Mouse (Mus musculus): ENCODE measurements around the gene Ano6. TPM values are rescaled to one million over a fixed set of nuclear protein-coding genes. Genes with fewer than 3 reads are reported as not detected.

Ano6 gene
- polyA plus RNA-seq, 1 experiment from 2014 or later: 30.1 TPM

GRCm38 (mm10) chr15:95969596-95969995 is 179.0 kb downstream of the Ano6 start:
- H3K4me2 ChIP-seq: no peak overlapping the region
- H3K4me3 ChIP-seq: no peak overlapping the region
- WGBS: 85% methylated on average over 6 of the region's 6 CpGs
- H3K9ac ChIP-seq: no peak overlapping the region
- no peak for ATAC-seq (ENCODE audit: low FRiP score, low read depth)
- H3K27ac ChIP-seq (replicated peaks): no peak overlapping the region
- peaks cover 5% of the 10 kb centered on the region; the same call in 1 of the 2 replicates for H3K4me1 ChIP-seq (replicated peaks)
- no peaks in the 10 kb centered on the region; the same call in 1 of the 2 replicates for H3K36me3 ChIP-seq
- no peaks in the 10 kb centered on the region for H3K27me3 ChIP-seq
- H3K9me3 ChIP-seq: no peaks in the 10 kb centered on the region

GRCm38 (mm10) chr15:95970176-95970575 is 179.5 kb downstream of the Ano6 start:
- no peak overlapping the region for H3K9ac ChIP-seq
- H3K4me2 ChIP-seq: no peak overlapping the region
- ATAC-seq (ENCODE audit: low FRiP score, low read depth): no peak
- no peak overlapping the region for H3K27ac ChIP-seq (replicated peaks)
- WGBS: 88% methylated on average over 5 of the region's 5 CpGs
- H3K36me3 ChIP-seq: no peaks in the 10 kb centered on the region; the same call in 1 of the 2 replicates
- no peaks in the 10 kb centered on the region for H3K9me3 ChIP-seq
- no peaks in the 10 kb centered on the region for H3K4me1 ChIP-seq (replicated peaks)
- H3K27me3 ChIP-seq: no peaks in the 10 kb centered on the region
- H3K4me3 ChIP-seq: no peak overlapping the region

- Histone ChIP-seq H3K36me3 (no peaks in the 10 kb centered on the region; the same call in 1 of the 2 replicates), H3K4me2 (no peak overlapping the region), H3K9ac (no peak overlapping the region), H3K4me1 (replicated peaks) (no peaks in the 10 kb centered on the region), H3K4me3 (no peak overlapping the region), H3K27ac (replicated peaks) (no peak overlapping the region), H3K27me3 (no peaks in the 10 kb centered on the region), H3K9me3 (no peaks in the 10 kb centered on the region)
- no peak for ATAC-seq (ENCODE audit: low FRiP score, low read depth)
- 94% methylated on average over 7 of the region's 7 CpGs for WGBS
Measured at GRCm38 (mm10) chr15:95970691-95971090, 180.0 kb downstream of the Ano6 start.

DNA sequence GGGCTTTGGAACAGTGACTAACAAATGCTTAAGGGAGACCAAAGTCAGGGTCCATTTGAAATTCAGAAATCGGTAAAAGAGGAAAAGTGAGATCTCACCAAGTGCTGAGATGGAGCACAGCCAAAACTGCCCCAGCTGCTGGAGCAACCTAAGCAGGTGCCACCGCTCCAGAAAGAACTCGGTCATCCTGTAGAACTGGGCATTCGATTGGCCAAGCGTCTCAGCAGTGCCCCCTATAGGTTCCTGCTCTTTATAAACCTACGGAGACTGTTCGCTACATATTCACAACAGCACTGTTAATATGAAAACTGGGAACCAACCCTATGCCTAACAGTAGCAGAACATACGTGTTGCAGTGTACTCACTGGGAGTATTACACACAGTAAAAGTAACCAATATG is 180.7 kb downstream of the Ano6 start:
- H3K4me3 ChIP-seq: no peak overlapping the region
- H3K9ac ChIP-seq: no peak overlapping the region
- no peak overlapping the region for H3K27ac ChIP-seq (replicated peaks)
- no peaks in the 10 kb centered on the region for H3K9me3 ChIP-seq
- no peaks in the 10 kb centered on the region for H3K27me3 ChIP-seq
- H3K4me1 ChIP-seq (replicated peaks): no peaks in the 10 kb centered on the region
- 95% methylated on average over 8 of the region's 8 CpGs for whole genome bisulfite sequencing
- ATAC-seq (ENCODE audit: low FRiP score, low read depth): no peak
- no peak overlapping the region for H3K4me2 ChIP-seq
- H3K36me3 ChIP-seq: no peaks in the 10 kb centered on the region; the same call in 1 of the 2 replicates

GRCm38 (mm10) chr15:95972156-95972555 is 181.5 kb downstream of the Ano6 start:
- no peaks in the 10 kb centered on the region for H3K9me3 ChIP-seq
- no peak for ATAC-seq (ENCODE audit: low FRiP score, low read depth)
- WGBS: 96% methylated on average over 15 of the region's 15 CpGs
- no peaks in the 10 kb centered on the region; the same call in 1 of the 2 replicates for H3K36me3 ChIP-seq
- H3K4me3 ChIP-seq: no peak overlapping the region
- no peak overlapping the region for H3K27ac ChIP-seq (replicated peaks)
- no peak overlapping the region for H3K9ac ChIP-seq
- H3K4me2 ChIP-seq: no peak overlapping the region
- no peaks in the 10 kb centered on the region for H3K4me1 ChIP-seq (replicated peaks)
- no peaks in the 10 kb centered on the region for H3K27me3 ChIP-seq

DNA sequence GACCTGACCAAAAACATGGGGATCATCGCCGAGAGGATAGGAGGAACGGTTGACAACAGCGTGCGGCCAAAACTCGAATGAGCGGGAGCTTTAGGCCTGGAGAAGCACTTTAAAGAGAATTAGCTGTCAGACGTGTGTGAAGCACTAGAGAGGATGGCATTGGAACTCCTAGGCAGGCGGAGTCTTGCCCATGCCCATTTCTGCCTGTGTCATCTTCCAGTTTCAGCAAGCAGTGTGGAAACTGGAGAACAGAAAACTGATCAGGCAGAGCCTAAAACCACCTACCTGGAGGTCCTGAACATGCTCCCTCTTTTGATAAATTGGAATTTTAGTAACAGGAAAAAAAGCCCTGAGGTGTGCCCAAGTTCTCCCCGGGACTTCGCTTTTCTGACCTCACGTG is 182.0 kb downstream of the Ano6 start:
- H3K36me3 ChIP-seq: no peaks in the 10 kb centered on the region; the same call in 1 of the 2 replicates
- no peak overlapping the region for H3K4me2 ChIP-seq
- no peak overlapping the region for H3K9ac ChIP-seq
- 97% methylated on average over 12 of the region's 12 CpGs for WGBS
- no peak overlapping the region for H3K4me3 ChIP-seq
- H3K27me3 ChIP-seq: no peaks in the 10 kb centered on the region
- no peaks in the 10 kb centered on the region for H3K9me3 ChIP-seq
- H3K4me1 ChIP-seq (replicated peaks): no peaks in the 10 kb centered on the region
- ATAC-seq (ENCODE audit: low FRiP score, low read depth): no peak
- no peak overlapping the region for H3K27ac ChIP-seq (replicated peaks)

DNA sequence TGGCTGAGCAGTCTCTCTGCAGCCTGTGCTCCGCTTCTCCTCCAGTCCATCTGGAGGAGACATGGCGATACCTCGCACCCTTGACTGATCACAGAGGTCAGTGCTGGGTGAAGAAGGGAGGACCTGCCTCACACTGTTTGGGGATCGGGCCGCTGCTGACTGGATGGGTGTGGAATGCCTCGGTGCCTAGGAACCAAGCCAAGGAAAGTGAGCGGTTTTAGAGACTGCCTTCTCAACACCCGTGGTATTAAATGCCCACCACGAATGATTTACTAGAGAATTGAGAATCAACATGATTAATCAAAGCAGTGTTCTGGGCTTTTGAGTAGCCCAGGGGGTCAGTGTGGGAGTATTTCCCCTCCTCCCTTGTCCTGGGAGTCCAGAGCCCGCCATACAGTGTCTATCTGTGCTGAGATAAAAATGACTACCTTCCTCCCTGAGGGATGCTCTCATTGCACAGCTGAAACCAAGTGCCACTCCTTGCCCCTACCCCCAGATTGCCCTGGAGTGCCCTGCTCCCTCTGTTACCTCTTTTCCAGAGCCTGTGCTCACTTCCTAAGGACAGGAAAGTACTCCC is 183.5 kb downstream of the Ano6 start:
- Histone ChIP-seq H3K9ac (no peak overlapping the region), H3K4me3 (no peak overlapping the region), H3K27me3 (no peaks in the 10 kb centered on the region), H3K9me3 (no peaks in the 10 kb centered on the region), H3K4me1 (replicated peaks) (no peaks in the 10 kb centered on the region), H3K4me2 (no peak overlapping the region), H3K27ac (replicated peaks) (no peak overlapping the region), H3K36me3 (no peaks in the 10 kb centered on the region; the same call in 1 of the 2 replicates)
- ATAC-seq (ENCODE audit: low FRiP score, low read depth): no peak
- 70% methylated on average over 10 of the region's 10 CpGs for WGBS

DNA sequence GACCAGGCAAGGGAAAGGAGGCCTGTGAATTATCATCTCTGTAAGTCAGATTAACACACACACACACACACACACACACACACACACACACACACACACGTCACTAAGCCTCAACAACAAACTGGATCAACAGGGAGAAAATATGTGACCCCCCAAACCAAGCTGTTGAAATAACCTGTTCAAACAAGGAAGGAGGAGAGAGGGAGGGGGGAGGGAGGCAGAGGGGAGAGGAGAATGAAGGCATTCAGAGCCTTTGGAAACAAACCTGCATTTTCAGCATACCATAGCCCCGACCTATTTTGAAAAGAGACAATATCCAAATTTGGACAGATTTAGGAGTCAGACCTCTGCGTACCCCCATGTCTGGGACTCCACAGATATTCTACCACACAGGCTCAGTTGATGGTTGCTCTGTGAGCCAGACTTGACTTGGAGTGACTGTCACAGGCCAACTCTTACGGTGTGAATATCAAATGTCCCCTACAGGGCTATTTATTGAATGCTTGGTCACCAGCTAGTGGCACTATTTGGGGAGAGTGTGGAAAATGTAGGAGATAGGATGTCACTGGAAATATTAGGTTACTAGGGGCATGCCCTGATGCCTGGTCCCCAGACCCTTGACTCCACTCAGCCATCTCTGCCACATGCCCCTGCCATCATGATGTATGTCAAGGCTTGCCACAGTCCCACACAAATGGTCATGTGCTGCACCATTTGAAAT is 185.7 kb downstream of the Ano6 start:
- whole genome bisulfite sequencing: 77% methylated on average over 4 of the region's 4 CpGs
- Histone ChIP-seq H3K4me2 (no peak overlapping the region), H3K27ac (replicated peaks) (no peak overlapping the region), H3K9ac (no peak overlapping the region), H3K4me3 (no peak overlapping the region), H3K36me3 (no peaks in the 10 kb centered on the region; the same call in 1 of the 2 replicates), H3K27me3 (no peaks in the 10 kb centered on the region), H3K4me1 (replicated peaks) (no peaks in the 10 kb centered on the region), H3K9me3 (no peaks in the 10 kb centered on the region)
- ATAC-seq (ENCODE audit: low FRiP score, low read depth): no peak

DNA sequence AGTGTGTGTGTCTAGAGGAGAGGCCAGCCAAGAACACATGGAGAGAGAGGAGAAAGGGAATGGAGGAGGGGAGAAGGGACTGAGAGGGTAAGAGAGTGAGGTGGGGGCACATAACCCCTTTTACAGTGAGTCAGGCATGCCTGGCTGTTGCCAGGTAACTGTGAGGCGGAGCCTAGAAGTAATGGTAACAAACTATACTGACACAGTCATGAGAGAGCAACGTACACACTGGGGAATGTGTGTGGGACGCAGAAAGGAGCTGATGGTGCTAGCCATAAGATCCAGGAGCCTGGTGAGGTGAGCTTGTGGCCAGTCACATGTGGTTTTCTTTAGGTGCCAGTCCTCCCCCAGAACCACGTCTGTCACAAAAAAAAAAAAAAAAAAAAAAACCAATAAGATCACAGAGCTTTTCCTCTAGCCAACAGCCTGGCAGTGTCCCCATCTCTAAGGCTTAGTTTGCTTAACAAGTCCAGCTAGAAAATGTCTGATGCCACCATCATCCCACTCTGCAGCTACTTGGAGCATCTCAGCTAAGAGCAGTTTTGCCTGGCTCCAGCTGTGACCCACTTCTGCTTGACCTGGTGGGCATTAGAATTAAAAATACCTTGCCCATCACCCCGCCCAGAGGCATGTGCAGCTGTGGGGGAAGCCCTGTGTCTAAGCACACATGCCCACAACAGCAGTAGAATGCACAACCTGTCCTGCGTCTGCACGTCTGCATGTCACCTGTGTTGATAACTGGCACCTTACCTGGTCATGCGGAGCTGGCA is 186.7 kb downstream of the Ano6 start:
- no peak for ATAC-seq (ENCODE audit: low FRiP score, low read depth)
- Histone ChIP-seq H3K4me3 (no peak overlapping the region), H3K4me2 (no peak overlapping the region), H3K27me3 (no peaks in the 10 kb centered on the region), H3K9me3 (no peaks in the 10 kb centered on the region), H3K9ac (no peak overlapping the region), H3K36me3 (no peaks in the 10 kb centered on the region; the same call in 1 of the 2 replicates), H3K27ac (replicated peaks) (no peak overlapping the region), H3K4me1 (replicated peaks) (no peaks in the 10 kb centered on the region)
- 76% methylated on average over 8 of the region's 8 CpGs for WGBS

DNA sequence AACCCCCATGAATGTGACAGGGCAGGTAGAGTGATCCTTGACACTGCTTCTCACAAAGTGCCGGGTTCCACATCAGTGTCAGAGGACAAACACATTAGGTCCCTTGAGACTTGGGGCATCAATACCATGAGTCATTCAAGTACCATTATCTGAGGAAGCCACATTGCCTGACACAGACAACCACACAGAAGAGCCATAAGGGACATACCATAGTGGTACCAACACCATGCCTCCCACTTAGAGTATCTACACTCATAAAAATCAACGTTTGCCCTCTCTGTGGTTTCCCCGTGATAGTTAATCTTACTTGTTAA is 187.3 kb downstream of the Ano6 start:
- 89% methylated on average over 3 of the region's 3 CpGs for WGBS
- Histone ChIP-seq H3K4me3 (no peak overlapping the region), H3K27ac (replicated peaks) (no peak overlapping the region), H3K9me3 (no peaks in the 10 kb centered on the region), H3K4me1 (replicated peaks) (no peaks in the 10 kb centered on the region), H3K4me2 (no peak overlapping the region), H3K36me3 (no peaks in the 10 kb centered on the region; the same call in 1 of the 2 replicates), H3K27me3 (no peaks in the 10 kb centered on the region), H3K9ac (no peak overlapping the region)
- no peak for ATAC-seq (ENCODE audit: low FRiP score, low read depth)

DNA sequence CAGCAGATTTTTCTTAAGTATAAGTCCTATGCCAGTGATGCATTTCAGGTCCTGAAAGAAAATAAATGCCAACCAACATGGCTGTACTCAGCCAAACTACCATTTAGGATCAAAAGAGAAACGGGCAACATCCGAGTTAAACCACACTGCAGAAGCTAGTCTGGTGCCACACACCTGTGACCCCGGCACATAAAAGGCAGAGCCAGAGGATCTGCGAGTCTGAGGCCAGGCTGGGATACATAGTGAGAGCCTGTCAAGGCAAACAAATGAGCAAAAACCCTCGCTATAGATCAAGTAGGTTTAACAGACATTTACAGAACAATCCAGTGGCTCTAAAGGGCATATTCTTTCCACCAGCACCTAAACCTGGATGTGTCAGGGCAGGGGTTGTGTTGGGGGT is 190.0 kb downstream of the Ano6 start:
- Histone ChIP-seq H3K36me3 (no peaks in the 10 kb centered on the region), H3K27me3 (no peaks in the 10 kb centered on the region), H3K4me1 (replicated peaks) (no peaks in the 10 kb centered on the region), H3K9me3 (no peaks in the 10 kb centered on the region), H3K27ac (replicated peaks) (no peak overlapping the region), H3K4me2 (no peak overlapping the region), H3K9ac (no peak overlapping the region), H3K4me3 (no peak overlapping the region)
- ATAC-seq (ENCODE audit: low FRiP score, low read depth): no peak
- WGBS: 67% methylated on average over 5 of the region's 5 CpGs

DNA sequence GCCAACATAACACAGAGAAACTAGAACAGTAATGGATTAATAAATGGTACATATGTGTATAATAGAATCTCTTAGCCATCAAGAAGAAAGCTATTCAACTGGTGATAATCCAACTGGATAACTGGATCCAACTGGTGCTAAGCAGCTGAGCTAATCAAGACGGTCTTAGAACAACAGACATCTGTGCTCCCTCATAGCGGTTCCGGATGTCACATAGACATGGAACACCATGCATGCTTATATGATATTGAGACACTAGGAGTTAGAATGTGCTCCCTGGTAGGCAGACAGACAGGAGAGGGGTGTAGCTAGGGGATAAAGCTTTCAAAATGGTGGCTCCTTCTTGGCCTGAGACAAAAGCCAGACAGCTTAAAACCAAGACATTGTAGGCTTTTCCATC is 197.3 kb downstream of the Ano6 start:
- no peaks in the 10 kb centered on the region for H3K36me3 ChIP-seq
- ATAC-seq (ENCODE audit: low FRiP score, low read depth): no peak
- no peak overlapping the region for H3K4me2 ChIP-seq
- no peak overlapping the region for H3K4me3 ChIP-seq
- no peaks in the 10 kb centered on the region for H3K4me1 ChIP-seq (replicated peaks)
- H3K27ac ChIP-seq (replicated peaks): no peak overlapping the region
- no peaks in the 10 kb centered on the region; the same call in 1 of the 2 replicates for H3K9me3 ChIP-seq
- WGBS: 91% methylated on average over 3 of the region's 3 CpGs
- no peak overlapping the region for H3K9ac ChIP-seq
- H3K27me3 ChIP-seq: no peaks in the 10 kb centered on the region

All from hindbrain, embryonic 15.5 days (tissue).